Mouse (Mus musculus) kidney, embryonic 15.5 days (tissue): ENCODE data around the gene Mreg. TPM values are rescaled to one million over a fixed set of nuclear protein-coding genes. Genes with fewer than 3 reads are reported as not detected.
A peak's percentile ranks its signal among the peaks of the same experiment; 100 is the strongest.
"Not testable (repeated sequence)": the region's sequence is repeated elsewhere in the genome, so short reads cannot be mapped to it uniquely, and the experiment has no call there.

ENCODE experiments used
- ATAC-seq: fragments of 200-750 bp; cut with Nextera tagmentation; replicated peaks from 2 replicates; pipeline ENCODE4 v1.8.0; 2017; ENCODE audit warnings: moderate TSS enrichment; ENCODE audit not compliant: low FRiP score
- H3K27ac ChIP-seq: fragments of 300-500 bp; sonication (generic); 2 replicates; pipeline ENCODE4 v1.5.1; 2015; ENCODE audit warnings: mild to moderate bottlenecking, inconsistent platforms
- H3K27me3 ChIP-seq: fragments of 300-500 bp; sonication (generic); 2 replicates; pipeline ENCODE4 v1.6.1; 2015; ENCODE audit warnings: inconsistent platforms
- H3K36me3 ChIP-seq: fragments of 300-500 bp; sonication (generic); 2 replicates; pipeline ENCODE4 v1.6.1; 2015; ENCODE audit warnings: inconsistent platforms
- H3K4me1 ChIP-seq: fragments of 300-500 bp; sonication (generic); 2 replicates; pipeline ENCODE4 v1.6.1; 2015; ENCODE audit warnings: inconsistent platforms
- H3K4me2 ChIP-seq: fragments of 300-500 bp; sonication (generic); 2 replicates; pipeline ENCODE4 v1.6.1; 2015; ENCODE audit warnings: moderate library complexity, mild to moderate bottlenecking, inconsistent platforms
- H3K4me3 ChIP-seq: fragments of 300-500 bp; sonication (generic); replicated peaks from 2 replicates; pipeline ENCODE4 v1.5.1; 2015; ENCODE audit warnings: mild to moderate bottlenecking, inconsistent platforms
- H3K9ac ChIP-seq: fragments of 300-500 bp; sonication (generic); 2 replicates; pipeline ENCODE4 v1.6.1; 2015; ENCODE audit warnings: mild to moderate bottlenecking, inconsistent platforms
- H3K9me3 ChIP-seq: fragments of 300-500 bp; sonication (generic); replicated peaks from 2 replicates; pipeline ENCODE4 v1.6.1; 2016; ENCODE audit warnings: inconsistent platforms
- WGBS: fragments of 180-500 bp; shearing (Covaris S2); methylation state at CpG from one replicate; pipeline ENCODE4 v1.1.7; 2015; ENCODE audit warnings: mixed read lengths; 5-methylcytosine and 5-hydroxymethylcytosine counted together
- polyA plus RNA-seq: library from polyadenylated mRNA; unstranded; fragments of >200 nt; fragmentation: Nextera tagmentation; extraction: Ambion mirVana; gene quantifications from 2 replicates; pipeline ENCODE4 v1.2.1, GENCODE M21; 2015

The Mreg gene
- polyA plus RNA-seq, 1 experiment from 2014 or later: 5.7 TPM

GRCm38 (mm10) chr1:72225720-72226171, 13.6 kb upstream of the Mreg start:
- H3K9me3 ChIP-seq, H3K36me3 ChIP-seq: not testable (repeated sequence)
- H3K4me3 ChIP-seq: peak overlapping the region; percentile 54
- peak; percentile 88 for ATAC-seq
- WGBS: under 1% methylated on average over 25 of the region's 31 CpGs
- H3K4me2 ChIP-seq: peak overlapping the region; percentile 77
- peaks cover 13% of the 10 kb centered on the region for H3K4me1 ChIP-seq
- 0 out of 2 replicates have a peak overlapping the region, but pooled peaks have one; percentile 27 for H3K27ac ChIP-seq
- peak overlapping the region; percentile 42 for H3K9ac ChIP-seq
- peaks cover 18% of the 10 kb centered on the region for H3K27me3 ChIP-seq

GRCm38 (mm10) chr1:72225054-72225718, 13.1 kb upstream of the Mreg start:
- Histone ChIP-seq H3K4me1 (peaks cover 13% of the 10 kb centered on the region), H3K27me3 (peaks cover 18% of the 10 kb centered on the region), H3K36me3 (no peaks in the 10 kb centered on the region), H3K4me2 (peak overlapping the region; percentile 77), H3K9me3 (no peaks in the 10 kb centered on the region), H3K4me3 (peak overlapping the region; percentile 54), H3K27ac (no peak overlapping the region), H3K9ac (peak overlapping the region; percentile 42)
- no peak for ATAC-seq
- WGBS: 5% methylated on average over 13 of the region's 13 CpGs

GRCm38 (mm10) chr1:72220008-72220407, 7.9 kb upstream of the Mreg start:
- no peak overlapping the region for H3K4me3 ChIP-seq
- H3K9ac ChIP-seq: no peak overlapping the region
- H3K27me3 ChIP-seq: peaks cover 18% of the 10 kb centered on the region
- ATAC-seq: no peak
- no peak overlapping the region for H3K27ac ChIP-seq
- 0 out of 2 replicates have a peak, but pooled peaks cover 6% of the 10 kb centered on the region for H3K4me1 ChIP-seq
- no peak overlapping the region for H3K4me2 ChIP-seq
- 34% methylated on average over 4 of the region's 4 CpGs for WGBS
- no peaks in the 10 kb centered on the region for H3K9me3 ChIP-seq
- no peaks in the 10 kb centered on the region for H3K36me3 ChIP-seq

- Histone ChIP-seq H3K9ac (no peak overlapping the region), H3K27me3 (peaks cover 12% of the 10 kb centered on the region), H3K4me2 (no peak overlapping the region), H3K9me3 (no peaks in the 10 kb centered on the region), H3K4me1 (no peaks in the 10 kb centered on the region), H3K27ac (no peak overlapping the region), H3K4me3 (no peak overlapping the region), H3K36me3 (no peaks in the 10 kb centered on the region)
- no peak for ATAC-seq
- WGBS: 23% methylated on average over 2 of the region's 2 CpGs
These were observed 7.0 kb upstream of the Mreg start for GRCm38 (mm10) chr1:72219116-72219515.

- 76% methylated on average over 2 of the region's 2 CpGs for WGBS
- H3K9ac ChIP-seq: no peak overlapping the region
- no peaks in the 10 kb centered on the region for H3K4me1 ChIP-seq
- no peak for ATAC-seq
- H3K9me3 ChIP-seq: no peaks in the 10 kb centered on the region
- no peak overlapping the region for H3K4me3 ChIP-seq
- no peaks in the 10 kb centered on the region for H3K36me3 ChIP-seq
- H3K27me3 ChIP-seq: peaks cover 8% of the 10 kb centered on the region; the same call in 1 of the 2 replicates
- H3K4me2 ChIP-seq: no peak overlapping the region
- no peak overlapping the region for H3K27ac ChIP-seq
These were observed 6.5 kb upstream of the Mreg start for GRCm38 (mm10) chr1:72218626-72219025.

- H3K9ac ChIP-seq: no peak overlapping the region
- H3K4me1 ChIP-seq: peaks cover 6% of the 10 kb centered on the region; the same call in 1 of the 2 replicates
- H3K9me3 ChIP-seq: no peaks in the 10 kb centered on the region
- WGBS: 85% methylated on average over 7 of the region's 7 CpGs
- no peak for ATAC-seq
- H3K4me3 ChIP-seq: no peak overlapping the region
- H3K4me2 ChIP-seq: no peak overlapping the region
- no peak overlapping the region for H3K27ac ChIP-seq
- H3K36me3 ChIP-seq: no peaks in the 10 kb centered on the region
- no peaks in the 10 kb centered on the region; the same call in 1 of the 2 replicates for H3K27me3 ChIP-seq
These were observed 4.7 kb upstream of the Mreg start for GRCm38 (mm10) chr1:72216761-72217160.

DNA sequence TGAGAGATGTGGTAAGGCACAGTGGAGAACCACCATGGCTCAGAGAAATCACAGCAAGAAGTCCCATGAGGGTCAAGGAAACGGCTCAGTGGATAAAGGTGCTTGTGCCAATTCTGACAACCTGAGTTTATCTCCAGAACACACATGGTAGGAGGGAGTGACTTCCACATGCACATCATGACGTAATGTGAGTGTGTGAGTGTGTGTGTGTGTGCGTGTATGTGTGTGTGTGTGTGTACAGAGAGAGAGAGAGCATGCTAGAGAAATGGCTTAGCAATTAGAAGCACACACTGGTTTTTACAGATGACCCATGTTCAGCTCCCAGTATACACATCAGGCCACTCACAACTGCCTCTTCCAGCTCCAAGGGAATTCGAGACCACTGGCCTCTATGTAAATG, 3.1 kb upstream of the Mreg start:
- Histone ChIP-seq H3K9me3 (no peaks in the 10 kb centered on the region), H3K27me3 (peaks cover 4% of the 10 kb centered on the region), H3K4me1 (peaks cover 14% of the 10 kb centered on the region), H3K36me3 (no peaks in the 10 kb centered on the region), H3K9ac (no peak overlapping the region), H3K27ac (no peak overlapping the region), H3K4me2 (no peak overlapping the region), H3K4me3 (no peak overlapping the region)
- no peak for ATAC-seq
- WGBS: 74% methylated on average over 4 of the region's 4 CpGs

DNA sequence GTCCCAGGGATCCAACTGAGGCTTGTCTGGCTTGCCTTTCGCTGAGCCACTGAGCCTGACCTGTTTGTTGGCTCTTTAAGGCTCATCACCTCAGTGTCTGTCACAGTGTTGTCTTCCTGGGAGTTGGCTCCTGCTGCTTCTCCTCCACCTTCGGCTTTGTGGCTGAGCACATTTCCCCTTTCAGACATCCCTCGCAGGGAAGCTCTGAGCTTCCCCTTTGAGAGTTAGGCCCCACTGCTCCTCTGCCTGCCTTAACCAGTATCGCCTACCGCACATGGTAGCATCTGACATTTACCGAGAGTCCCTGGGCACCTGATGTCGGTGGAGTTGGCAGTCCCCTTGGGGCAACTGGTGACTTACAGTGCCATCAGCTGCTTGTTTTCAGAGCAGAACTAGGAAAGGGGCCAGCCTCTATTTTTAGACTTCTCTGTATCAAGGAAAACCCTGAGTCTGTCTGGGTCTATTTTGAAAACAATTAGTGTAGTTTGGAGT, 2.4 kb upstream of the Mreg start:
- no peaks in the 10 kb centered on the region for H3K36me3 ChIP-seq
- no peak overlapping the region for H3K4me3 ChIP-seq
- no peak overlapping the region for H3K27ac ChIP-seq
- no peak overlapping the region for H3K4me2 ChIP-seq
- H3K27me3 ChIP-seq: peaks cover 4% of the 10 kb centered on the region; the same call in 1 of the 2 replicates
- peaks cover 14% of the 10 kb centered on the region for H3K4me1 ChIP-seq
- WGBS: 70% methylated on average over 7 of the region's 7 CpGs
- ATAC-seq: no peak
- H3K9ac ChIP-seq: no peak overlapping the region
- no peaks in the 10 kb centered on the region for H3K9me3 ChIP-seq

DNA sequence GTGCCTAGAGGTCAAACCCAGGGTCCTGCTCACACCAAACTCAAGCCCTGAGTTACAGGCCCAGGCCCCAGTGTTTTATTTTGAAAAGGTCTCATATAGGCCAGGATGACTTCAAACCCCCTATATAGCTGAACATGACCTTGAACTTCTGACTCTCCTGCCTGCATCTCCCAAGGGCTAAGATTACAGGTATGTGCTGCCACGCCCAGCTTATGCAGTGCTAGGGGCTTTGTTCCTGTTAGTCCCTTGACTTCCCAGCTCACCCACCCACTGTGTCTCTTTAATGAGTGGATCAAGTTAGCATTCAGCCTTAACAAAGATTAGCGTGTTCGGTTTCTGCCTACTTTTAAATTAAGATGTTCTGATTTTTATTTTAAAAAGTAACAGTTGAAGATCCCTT, 1.8 kb upstream of the Mreg start:
- no peak for ATAC-seq
- 92% methylated on average over 3 of the region's 3 CpGs for WGBS

GRCm38 (mm10) chr1:72210803-72211679, 1.1 kb downstream of the Mreg start:
- Histone ChIP-seq H3K4me2 (peak overlapping the region; percentile 99), H3K9me3 (no peaks in the 10 kb centered on the region), H3K27ac (no peak overlapping the region), H3K36me3 (no peaks in the 10 kb centered on the region), H3K9ac (no peak overlapping the region), H3K4me3 (peak overlapping the region; percentile 75), H3K27me3 (peaks cover 4% of the 10 kb centered on the region; the same call in 1 of the 2 replicates), H3K4me1 (peaks cover 14% of the 10 kb centered on the region)
- ATAC-seq: no peak
- 15% methylated on average over 17 of the region's 17 CpGs for WGBS

More for the DNA sequence above, 1.8 kb upstream of the Mreg start:
- Histone ChIP-seq H3K4me2 (no peak overlapping the region), H3K27me3 (peaks cover 4% of the 10 kb centered on the region; the same call in 1 of the 2 replicates), H3K4me1 (peaks cover 14% of the 10 kb centered on the region), H3K9ac (no peak overlapping the region), H3K36me3 (no peaks in the 10 kb centered on the region), H3K4me3 (no peak overlapping the region), H3K27ac (no peak overlapping the region), H3K9me3 (no peaks in the 10 kb centered on the region)

- Histone ChIP-seq H3K9ac (no peak overlapping the region), H3K36me3 (no peaks in the 10 kb centered on the region), H3K9me3 (no peaks in the 10 kb centered on the region), H3K4me2 (no peak overlapping the region), H3K27me3 (peaks cover 4% of the 10 kb centered on the region; the same call in 1 of the 2 replicates), H3K4me1 (peaks cover 14% of the 10 kb centered on the region), H3K27ac (no peak overlapping the region), H3K4me3 (no peak overlapping the region)
- 87% methylated on average over 5 of the region's 5 CpGs for WGBS
- no peak for ATAC-seq
These were observed 4.0 kb downstream of the Mreg start for GRCm38 (mm10) chr1:72208095-72208494.

GRCm38 (mm10) chr1:72205113-72205512, 7.0 kb downstream of the Mreg start:
- 65% methylated on average over 3 of the region's 3 CpGs for WGBS
- H3K9me3 ChIP-seq: no peaks in the 10 kb centered on the region
- no peak for ATAC-seq

More at GRCm38 (mm10) chr1:72205113-72205512, 7.0 kb downstream of the Mreg start:
- Histone ChIP-seq H3K4me2 (no peak overlapping the region), H3K27ac (no peak overlapping the region), H3K36me3 (no peaks in the 10 kb centered on the region), H3K4me1 (no peaks in the 10 kb centered on the region), H3K9ac (no peak overlapping the region), H3K4me3 (no peak overlapping the region), H3K27me3 (no peaks in the 10 kb centered on the region)
